Mouse (Mus musculus) heart, postnatal 0 days (tissue): ENCODE measurements around the gene Maml2.

ENCODE experiments used
- CTCF ChIP-seq: IDR thresholded peaks from 2 replicates; pipeline ENCODE4 v1.5.1; 2016; ENCODE audit warnings: antibody characterized with exemption, control low read depth, low read depth
- EP300 ChIP-seq: IDR thresholded peaks from 2 replicates; pipeline ENCODE4 v1.6.1; 2016; ENCODE audit warnings: antibody characterized with exemption, low read depth

GRCm38 (mm10) chr9:13313923-13314322 lies 16.2 kb downstream of the Maml2 start:
- TF ChIP-seq CTCF (no peak), EP300 (no peak)
